In the genomic region with DNA sequence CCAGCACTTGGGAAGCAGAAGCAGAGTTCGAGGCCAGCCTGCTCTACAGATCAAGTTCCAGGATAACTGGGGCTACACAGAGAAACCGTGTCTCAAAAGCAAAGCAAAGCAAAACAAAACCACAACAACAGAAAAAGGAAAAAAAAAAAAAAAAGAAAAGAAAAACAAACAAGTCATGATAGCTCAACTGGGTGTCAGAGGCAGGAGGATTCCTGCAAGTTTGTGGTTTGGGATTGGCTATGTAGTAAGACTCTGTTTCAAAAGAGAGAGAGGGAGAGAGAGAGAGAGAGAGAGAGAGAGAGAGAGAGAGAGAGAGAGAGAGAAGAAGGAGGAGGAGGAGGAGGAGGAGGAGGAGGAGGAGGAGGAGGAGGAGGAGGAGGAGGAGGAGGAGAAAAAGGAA, we compare ENCODE assay signal across 1 mouse cellular context. TPM values are rescaled to one million over a fixed set of nuclear protein-coding genes. Genes with fewer than 3 reads are reported as not detected.
"Had no signal": no experiment of that assay in that cellular context is flagged by ENCODE, and none has a peak within 500 bp of the region (broad histone marks: within the 10 kb centered on the region; RNA-seq: fewer than 3 reads in every experiment).

No protein-coding gene starts in this region.

RNA-seq across cellular contexts. Expression of a gene that starts 22.9 kb away (rescaled TPM):
- polyA plus RNA-seq: macrophage had no signal

RNA-seq across cellular contexts. Expression of a gene that starts 47.5 kb away (rescaled TPM):
- polyA plus RNA-seq: macrophage had no signal
